Mouse (Mus musculus) gastrocnemius, adult 8-10 months (tissue): ENCODE results near the gene Gse1. TPM values are rescaled to one million over a fixed set of nuclear protein-coding genes. Genes with fewer than 3 reads are reported as not detected.

ENCODE experiments used
- DNase-seq, 2 experiments: peaks; one replicate each; pipeline ENCODE4 v3.0.0; 2022; ENCODE audit warnings: low spot score in 2 of 2
- total RNA-seq, 4 experiments: library from RNA; stranded (reverse); gene quantifications; 2 replicates each; pipeline ENCODE4 v1.2.4; 2022

The Gse1 gene
- total RNA-seq, 4 experiments from 2014 or later: 32.6 to 36.2 (median 34.6) TPM

GRCm38 (mm10) chr8:120396756-120397155, 168.5 kb downstream of the Gse1 start:
- no peak for DNase-seq

GRCm38 (mm10) chr8:120397444-120398411, 169.5 kb downstream of the Gse1 start:
- no peak for DNase-seq

- no peak for DNase-seq
Observed at GRCm38 (mm10) chr8:120399212-120399934, 171.1 kb downstream of the Gse1 start.

GRCm38 (mm10) chr8:120401216-120401615, 173.0 kb downstream of the Gse1 start:
- no peak for DNase-seq

- DNase-seq: no peak
Observed at GRCm38 (mm10) chr8:120401712-120402111, 173.5 kb downstream of the Gse1 start.

GRCm38 (mm10) chr8:120403606-120404269, 175.5 kb downstream of the Gse1 start:
- DNase-seq: no peak

GRCm38 (mm10) chr8:120404609-120405036, 176.4 kb downstream of the Gse1 start:
- DNase-seq: peak in 1 of 2 experiments; percentile 44

- no peak for DNase-seq
Observed at GRCm38 (mm10) chr8:120406008-120406632, 177.9 kb downstream of the Gse1 start.

GRCm38 (mm10) chr8:120407701-120408240, 179.5 kb downstream of the Gse1 start:
- DNase-seq: no peak

GRCm38 (mm10) chr8:120408241-120409215, 180.3 kb downstream of the Gse1 start:
- DNase-seq: no peak

GRCm38 (mm10) chr8:120409371-120410013, 181.2 kb downstream of the Gse1 start:
- DNase-seq: no peak

- no peak for DNase-seq
Observed at GRCm38 (mm10) chr8:120411059-120411458, 182.8 kb downstream of the Gse1 start.

GRCm38 (mm10) chr8:120411862-120412261, 183.6 kb downstream of the Gse1 start:
- no peak for DNase-seq

- DNase-seq: no peak
Observed at GRCm38 (mm10) chr8:120412357-120412756, 184.1 kb downstream of the Gse1 start.

- no peak for DNase-seq
Observed at GRCm38 (mm10) chr8:120412911-120413625, 184.8 kb downstream of the Gse1 start.

GRCm38 (mm10) chr8:120413626-120413988, 185.4 kb downstream of the Gse1 start:
- DNase-seq: no peak

- DNase-seq: no peak
Observed at GRCm38 (mm10) chr8:120414216-120414615, 186.0 kb downstream of the Gse1 start.

- no peak for DNase-seq
Observed at GRCm38 (mm10) chr8:120415474-120415873, 187.2 kb downstream of the Gse1 start.

- no peak for DNase-seq
Observed at GRCm38 (mm10) chr8:120416173-120416521, 187.9 kb downstream of the Gse1 start.
